Mouse (Mus musculus) left cerebral cortex, adult 9 months (tissue): ENCODE data around the gene Retreg3.
A peak's percentile ranks its signal among the peaks of the same experiment; 100 is the strongest.

Source experiments
- DNase-seq, 2 experiments: peaks; one replicate each; pipeline ENCODE4 v3.0.0; 2022; ENCODE audit warnings: low spot score in 2 of 2

Retreg3 gene

GRCm38 (mm10) chr11:101119131-101119760 is 447 bp downstream of the Retreg3 start:
- DNase-seq = no peak

DNA sequence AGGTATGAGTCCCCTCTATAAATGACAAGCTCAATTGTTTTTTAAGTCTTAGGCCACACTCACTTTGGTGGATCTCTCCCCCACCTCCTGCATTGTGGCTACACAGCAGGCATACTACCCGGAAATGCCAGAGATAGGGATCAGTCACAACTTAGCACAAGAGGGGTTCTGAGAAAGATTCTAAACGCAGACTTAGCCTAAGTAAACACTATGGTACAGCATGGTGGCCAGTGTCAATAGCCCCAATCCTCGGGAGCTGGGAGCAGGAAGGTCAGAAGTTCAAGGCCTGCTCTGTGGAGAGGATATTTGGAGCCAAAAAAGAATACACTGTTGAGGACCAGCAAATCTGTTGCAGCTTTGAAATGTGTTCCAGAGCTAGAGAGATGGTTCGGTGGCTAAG is 1.6 kb downstream of the Retreg3 start:
- DNase-seq = no peak

DNA sequence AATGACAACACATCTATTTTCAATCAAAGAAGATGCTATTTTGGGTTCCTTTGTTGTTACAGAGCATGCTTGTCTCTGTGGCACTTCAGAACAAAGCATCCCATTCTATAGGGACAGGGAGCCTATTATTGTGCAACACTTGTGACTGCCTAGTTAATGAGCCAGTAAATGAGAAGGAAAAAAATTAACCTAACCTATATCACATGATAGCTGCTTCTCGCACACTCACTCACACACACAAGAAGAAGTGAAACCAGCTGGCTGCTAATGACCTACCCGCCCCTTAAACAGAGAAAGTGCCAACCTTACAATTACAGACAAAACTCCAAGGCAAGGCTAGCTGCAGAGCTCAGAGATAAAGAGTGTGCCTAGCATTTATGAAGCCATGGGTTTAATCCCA is 4.1 kb downstream of the Retreg3 start:
- DNase-seq = peak in 1 of 2 experiments; percentile 55

- no peak for DNase-seq
These were observed 7.5 kb downstream of the Retreg3 start for GRCm38 (mm10) chr11:101112186-101112585.

GRCm38 (mm10) chr11:101111178-101111577 is 8.5 kb downstream of the Retreg3 start:
- DNase-seq = no peak

DNA sequence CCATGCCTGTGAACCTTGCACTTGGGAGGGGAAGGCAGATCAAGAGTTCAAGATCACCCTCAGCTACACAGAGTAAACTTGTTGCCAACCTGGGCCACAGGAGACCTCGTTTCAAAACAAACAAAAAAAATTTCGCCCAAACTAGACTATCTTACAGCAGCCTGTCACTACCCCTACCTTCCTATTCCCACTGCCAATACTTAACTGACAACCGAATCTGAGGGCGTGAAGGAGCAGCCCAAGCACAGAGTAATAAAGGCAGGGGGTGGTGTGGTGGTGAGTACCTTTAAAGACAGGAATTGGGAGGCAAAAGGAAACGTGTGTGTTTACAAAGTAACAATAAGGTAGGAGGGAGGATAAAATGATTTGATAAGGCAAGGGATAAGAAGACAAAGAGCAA is 9.0 kb downstream of the Retreg3 start:
- DNase-seq = no peak

- DNase-seq = no peak
These were observed 10.3 kb downstream of the Retreg3 start for GRCm38 (mm10) chr11:101109351-101109750.

- DNase-seq = no peak
These were observed 16.7 kb downstream of the Retreg3 start for GRCm38 (mm10) chr11:101103011-101103410.

DNA sequence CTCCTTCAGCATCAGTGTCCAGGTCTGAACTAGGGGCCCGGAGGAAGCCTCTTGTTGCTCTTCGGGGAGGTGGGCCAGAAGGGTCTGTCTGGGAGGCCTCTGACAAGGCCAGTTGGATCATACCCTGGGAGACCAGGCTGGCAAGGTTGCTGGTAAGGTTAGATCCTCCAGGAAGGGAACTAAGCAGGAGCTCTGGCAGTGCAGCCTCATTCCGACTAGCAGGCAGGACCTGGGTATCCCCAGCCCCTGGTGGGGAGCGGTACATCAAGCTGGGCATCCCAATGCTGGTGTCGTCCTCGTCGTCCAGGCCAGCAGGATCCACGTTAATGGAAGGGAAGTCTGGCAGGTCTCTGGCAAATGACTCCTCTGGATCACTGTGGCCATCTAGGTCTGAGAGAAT is 21.5 kb downstream of the Retreg3 start:
- no peak for DNase-seq

DNA sequence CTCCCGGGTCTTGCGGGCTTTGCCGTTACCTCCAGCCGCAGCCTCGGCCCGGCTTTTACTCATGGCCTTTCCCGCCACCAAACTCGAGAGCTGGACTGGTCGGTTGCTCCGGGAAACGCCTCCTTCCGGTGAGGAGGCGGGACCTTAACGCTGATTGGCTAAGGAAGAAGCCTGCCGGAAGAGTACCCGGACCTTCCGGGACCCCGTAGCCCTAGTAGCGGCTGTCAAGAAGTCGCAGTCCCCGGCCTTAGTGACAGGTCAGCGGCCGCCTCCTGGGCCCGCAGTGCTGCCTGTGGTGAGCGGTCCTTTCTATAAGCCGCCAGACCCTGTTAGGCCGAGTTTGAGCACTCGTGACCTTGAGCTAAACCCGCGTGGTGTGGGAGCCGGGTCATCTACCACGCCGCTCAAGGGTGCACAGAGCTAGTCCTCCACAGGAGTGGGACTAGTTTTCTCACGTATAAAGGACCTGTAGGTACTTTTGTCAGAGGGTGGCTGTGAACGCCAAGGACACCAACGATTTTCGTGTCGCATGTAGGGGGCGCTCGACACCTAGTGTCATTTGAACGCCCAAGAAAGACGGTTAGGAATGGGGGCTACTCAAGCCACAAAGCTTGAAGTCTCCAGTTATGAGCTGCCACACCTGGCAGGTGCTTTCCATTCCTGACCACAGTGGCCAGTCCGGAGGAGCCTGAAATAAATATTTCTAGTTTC is 24.2 kb downstream of the Retreg3 start, which contains the start of gene Psmc3ip:
TSS of gene Psmc3ip (minus strand) at position 123 of the 711 bp plus-strand sequence.
- peak; percentile 83 to 95 for DNase-seq

- no peak for DNase-seq
These were observed 24.8 kb downstream of the Retreg3 start for GRCm38 (mm10) chr11:101094930-101095313.

DNA sequence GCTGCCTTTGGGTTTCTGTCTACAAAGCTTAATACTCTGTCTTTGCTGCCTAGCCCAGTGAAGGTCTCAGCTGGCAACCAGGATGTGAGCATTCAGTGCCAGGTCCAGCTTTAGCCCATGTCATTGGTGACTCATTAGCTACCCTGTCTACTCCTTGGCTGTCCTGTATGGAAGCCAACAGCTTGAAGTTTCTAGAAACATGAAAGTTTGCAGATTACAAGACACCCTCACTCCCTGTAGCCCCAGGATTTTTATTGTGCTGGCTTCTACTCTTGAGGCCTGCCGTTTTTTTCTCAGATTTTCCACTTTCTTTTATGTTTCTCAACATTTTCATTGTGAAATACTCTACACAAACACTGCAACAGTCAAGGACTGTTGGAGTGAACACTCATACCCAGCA is 29.8 kb downstream of the Retreg3 start:
- DNase-seq = no peak

GRCm38 (mm10) chr11:101087682-101088055 is 32.0 kb downstream of the Retreg3 start:
- no peak for DNase-seq

- DNase-seq = peak; percentile 80 to 95
These were observed 32.7 kb downstream of the Retreg3 start, which contains the start of gene Mlx for GRCm38 (mm10) chr11:101086756-101087681. Mlx (plus strand) TSS chr11:101087277.

GRCm38 (mm10) chr11:101086323-101086674 is 33.4 kb downstream of the Retreg3 start:
- no peak for DNase-seq

DNA sequence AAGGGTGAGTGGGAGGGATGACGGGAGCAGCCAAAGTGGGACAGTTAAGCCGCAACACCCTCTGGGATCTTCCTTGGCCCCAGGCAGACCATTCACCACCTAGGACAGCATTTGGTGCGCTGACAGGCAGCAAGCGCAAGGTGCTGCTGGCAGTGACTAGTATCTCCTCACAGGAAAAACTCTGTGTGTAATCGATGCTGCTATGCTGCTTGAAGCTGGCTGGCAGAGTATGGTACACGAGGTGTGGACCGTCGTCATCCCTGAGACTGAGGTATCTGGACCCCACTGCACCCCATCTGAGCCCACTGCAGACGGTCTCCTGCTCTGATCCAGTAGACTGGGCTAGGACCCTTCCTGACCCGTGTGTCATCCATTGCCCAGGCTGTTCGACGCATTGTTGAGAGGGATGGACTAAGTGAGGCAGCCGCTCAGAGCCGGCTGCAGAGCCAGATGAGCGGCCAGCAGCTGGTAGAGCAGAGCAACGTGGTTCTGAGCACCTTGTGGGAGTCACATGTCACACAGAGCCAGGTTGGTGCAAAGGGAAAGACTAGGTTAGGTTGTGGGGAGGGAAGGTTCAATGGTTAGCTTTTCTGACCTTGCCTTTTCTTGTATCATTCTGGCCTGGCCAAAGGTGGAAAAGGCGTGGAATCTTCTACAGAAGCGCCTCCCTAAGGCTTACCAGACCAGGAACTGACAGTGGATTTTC is 33.9 kb downstream of the Retreg3 start:
- no peak for DNase-seq

GRCm38 (mm10) chr11:101084811-101085210 is 34.9 kb downstream of the Retreg3 start:
- no peak for DNase-seq

DNA sequence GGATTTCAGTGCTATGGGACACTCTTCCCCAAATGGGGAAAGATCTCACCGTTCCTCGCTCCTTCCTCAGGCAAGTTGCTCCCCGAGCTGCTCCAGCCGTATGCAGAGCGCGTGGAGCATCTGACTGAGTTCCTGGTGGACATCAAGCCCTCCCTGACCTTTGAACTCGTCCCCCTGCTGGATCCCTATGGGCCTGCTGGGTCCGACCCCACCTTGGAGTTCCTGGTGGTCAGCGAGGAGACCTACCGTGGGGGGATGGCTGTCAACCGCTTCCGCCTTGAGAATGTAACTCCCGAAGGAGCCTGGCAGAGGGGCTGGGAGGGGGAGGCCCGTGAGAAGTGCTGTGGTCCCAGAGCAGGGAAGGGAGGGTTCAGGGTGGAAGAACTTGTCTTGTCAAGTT is 35.4 kb downstream of the Retreg3 start:
- DNase-seq = no peak

DNA sequence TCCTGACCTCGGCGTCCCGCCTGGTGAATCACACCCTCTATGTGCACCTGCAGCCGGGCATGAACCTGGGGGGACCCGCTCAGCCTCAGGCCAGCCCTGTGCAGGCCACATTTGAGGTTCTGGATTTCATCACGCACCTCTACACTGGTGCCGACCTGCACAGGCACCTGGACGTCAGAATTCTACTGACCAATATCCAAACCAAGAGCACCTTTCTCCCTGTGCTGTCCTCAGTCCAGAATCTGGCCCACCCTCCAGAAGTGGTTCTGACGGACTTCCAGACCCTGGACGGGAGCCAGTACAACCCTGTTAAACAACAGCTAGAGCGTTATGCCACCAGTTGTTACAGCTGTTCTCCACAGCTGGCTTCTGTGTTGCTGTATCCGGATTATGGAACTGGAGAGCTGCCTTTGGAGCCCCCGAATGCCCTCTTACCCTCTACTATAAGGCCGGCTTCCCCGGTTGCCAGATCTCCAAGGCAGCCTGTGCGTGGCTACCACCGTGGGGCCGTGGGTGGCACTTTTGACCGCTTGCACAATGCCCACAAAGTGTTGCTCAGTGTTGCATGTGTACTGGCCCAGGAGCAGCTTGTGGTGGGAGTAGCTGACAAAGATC is 36.5 kb downstream of the Retreg3 start:
- no peak for DNase-seq

DNA sequence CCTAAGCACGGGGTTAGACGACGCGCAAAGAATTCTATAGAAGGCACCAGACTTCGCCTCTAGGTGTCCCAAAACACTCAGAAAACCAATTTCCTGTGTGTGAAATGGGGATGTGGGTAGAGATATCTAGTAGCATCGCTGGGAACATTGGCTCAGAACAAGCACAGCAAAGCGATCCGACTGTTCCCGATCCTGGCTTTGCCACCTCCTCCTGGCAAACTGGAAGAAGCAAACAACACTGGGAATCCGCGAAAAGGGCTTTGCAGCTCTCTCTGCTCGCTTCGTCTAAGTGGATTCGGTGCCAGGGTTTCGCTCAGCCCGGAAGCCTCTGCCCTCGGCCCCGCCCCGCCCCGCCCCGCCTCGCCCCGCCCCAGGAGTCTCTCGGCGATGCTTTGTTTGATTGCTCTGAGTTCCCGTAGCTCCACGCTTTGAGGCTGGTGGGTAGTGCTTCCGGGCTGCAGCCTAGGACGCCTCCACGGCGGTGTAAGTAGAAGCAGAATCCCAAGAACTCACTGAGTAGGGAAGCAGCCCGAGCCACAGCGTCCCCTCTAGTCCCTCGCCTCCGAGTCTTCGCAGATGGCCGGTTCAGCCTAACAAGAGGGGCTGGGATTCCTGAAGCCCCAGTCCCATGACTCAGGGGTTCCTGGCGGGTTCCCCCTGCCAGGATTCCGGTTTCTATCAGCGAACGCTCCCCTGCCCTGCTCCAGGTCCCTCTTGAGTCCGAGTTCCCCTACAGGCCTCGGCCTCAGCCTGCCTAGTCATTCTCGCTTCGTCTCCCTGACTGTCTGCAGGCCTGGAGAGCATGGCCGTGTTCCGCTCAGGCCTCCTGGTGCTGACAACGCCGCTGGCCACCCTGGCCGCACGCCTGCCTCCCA is 37.2 kb downstream of the Retreg3 start, which contains the start of gene Coasy:
TSS of gene Coasy (plus strand) at position 358 of the 875 bp plus-strand sequence.
- peak; percentile 78 to 85 for DNase-seq
